Mouse (Mus musculus) heart, adult 11 months (tissue): ENCODE results near the gene Ano1.

Source experiments
- DNase-seq: peaks from one replicate; pipeline ENCODE4 v3.0.0; 2022

Ano1 gene

GRCm38 (mm10) chr7:144634450-144634849 lies 117.3 kb downstream of the Ano1 start:
- DNase-seq: no peak

GRCm38 (mm10) chr7:144632321-144632720 lies 119.5 kb downstream of the Ano1 start:
- no peak for DNase-seq

- no peak for DNase-seq
Observed at GRCm38 (mm10) chr7:144630622-144631021, 121.2 kb downstream of the Ano1 start.

- no peak for DNase-seq
Observed at GRCm38 (mm10) chr7:144628334-144628915, 123.3 kb downstream of the Ano1 start.

GRCm38 (mm10) chr7:144627606-144628333 lies 124.0 kb downstream of the Ano1 start:
- no peak for DNase-seq

- DNase-seq: peak; percentile 87
Observed at GRCm38 (mm10) chr7:144626042-144626441, 125.7 kb downstream of the Ano1 start.

GRCm38 (mm10) chr7:144620721-144621681 lies 130.8 kb downstream of the Ano1 start:
- DNase-seq: peak; percentile 94

GRCm38 (mm10) chr7:144620315-144620714 lies 131.5 kb downstream of the Ano1 start:
- DNase-seq: no peak

- peak; percentile 92 for DNase-seq
Observed at GRCm38 (mm10) chr7:144615343-144615742, 136.4 kb downstream of the Ano1 start.

GRCm38 (mm10) chr7:144612829-144613228 lies 138.9 kb downstream of the Ano1 start:
- DNase-seq: no peak

- DNase-seq: no peak
Observed at GRCm38 (mm10) chr7:144612351-144612750, 139.4 kb downstream of the Ano1 start.

- no peak for DNase-seq
Observed at GRCm38 (mm10) chr7:144611595-144611994, 140.2 kb downstream of the Ano1 start.

- DNase-seq: no peak
Observed at GRCm38 (mm10) chr7:144609568-144609967, 142.2 kb downstream of the Ano1 start.

- DNase-seq: no peak
Observed at GRCm38 (mm10) chr7:144607862-144608261, 143.9 kb downstream of the Ano1 start.

GRCm38 (mm10) chr7:144604735-144605134 lies 147.0 kb downstream of the Ano1 start:
- DNase-seq: no peak

GRCm38 (mm10) chr7:144604291-144604690 lies 147.5 kb downstream of the Ano1 start:
- no peak for DNase-seq

GRCm38 (mm10) chr7:144600333-144600900 lies 151.4 kb downstream of the Ano1 start:
- DNase-seq: no peak

GRCm38 (mm10) chr7:144589508-144589907 lies 162.3 kb downstream of the Ano1 start:
- DNase-seq: no peak

GRCm38 (mm10) chr7:144587291-144587690 lies 164.5 kb downstream of the Ano1 start:
- no peak for DNase-seq

GRCm38 (mm10) chr7:144585648-144586047 lies 166.1 kb downstream of the Ano1 start:
- no peak for DNase-seq

GRCm38 (mm10) chr7:144583619-144584018 lies 168.2 kb downstream of the Ano1 start:
- no peak for DNase-seq

GRCm38 (mm10) chr7:144582284-144582980 lies 169.3 kb downstream of the Ano1 start, which contains the start of gene Fadd:
Gene Fadd, minus strand, starts transcription at chr7:144582463.
- peak; percentile 99 for DNase-seq
